Mouse (Mus musculus) CH12.LX (cell line): ENCODE data around the gene Tfg. TPM values are rescaled to one million over a fixed set of nuclear protein-coding genes. Genes with fewer than 3 reads are reported as not detected.

Experiments
- DNase-seq: peaks from one replicate; pipeline ENCODE4 v3.0.0-alpha.2; 2013; ENCODE audit errors: extremely low read depth
- H3K27ac ChIP-seq: 2 replicates; pipeline ENCODE4 v1.5.1; 2012; ENCODE audit warnings: low read depth, mild to moderate bottlenecking, control low read depth, moderate library complexity; ENCODE audit not compliant: insufficient read depth
- H3K27me3 ChIP-seq: replicated peaks from 2 replicates; pipeline ENCODE3; 2012; ENCODE audit warnings: inconsistent platforms
- H3K36me3 ChIP-seq, 2 experiments: replicated peaks in 1 of 2; 2 replicates each; pipeline versions ENCODE3 to v1.6.1; 2012; ENCODE audit warnings: inconsistent platforms in 1 of 2, low read length in 1 of 2, mild to moderate bottlenecking in 1 of 2, mixed read lengths in 1 of 2, moderate library complexity in 1 of 2; ENCODE audit not compliant: control insufficient read depth in 1 of 2, insufficient read depth in 1 of 2
- H3K4me1 ChIP-seq, 2 experiments: 2 replicates each; pipeline ENCODE4 v1.6.1; 2012; ENCODE audit warnings: inconsistent platforms in 1 of 2, moderate library complexity in 1 of 2; ENCODE audit not compliant: insufficient read depth in 2 of 2, control insufficient read depth in 1 of 2
- H3K4me2 ChIP-seq: 2 replicates; pipeline ENCODE4 v1.6.1; 2012; ENCODE audit warnings: low read depth, mild to moderate bottlenecking, control low read depth; ENCODE audit not compliant: poor library complexity, insufficient read depth, severe bottlenecking
- H3K4me3 ChIP-seq, 3 experiments: fragments of 150-350 bp in 1 of 3; sonication (generic) in 1 of 3; replicated peaks in 1 of 3; 2 replicates each; pipeline versions ENCODE3 to v1.5.1; 2011 to 2012; ENCODE audit warnings: low read depth in 2 of 3, low read length in 2 of 3, mild to moderate bottlenecking in 2 of 3, moderate library complexity in 2 of 3, control low read depth in 1 of 3, improper control_type of control experiment in 1 of 3, inconsistent platforms in 1 of 3, mixed read lengths in 1 of 3; ENCODE audit not compliant: poor library complexity in 1 of 3
- H3K79me2 ChIP-seq: replicated peaks from 2 replicates; pipeline ENCODE4 v1.6.1; 2012; ENCODE audit warnings: mild to moderate bottlenecking, moderate library complexity; ENCODE audit not compliant: control insufficient read depth, poor library complexity, insufficient read depth, severe bottlenecking; ENCODE audit errors: extremely low read depth
- H3K9ac ChIP-seq: 2 replicates; pipeline ENCODE4 v1.6.1; 2012; ENCODE audit warnings: low read depth, mild to moderate bottlenecking, control low read depth, moderate library complexity; ENCODE audit not compliant: insufficient read depth
- H3K9me3 ChIP-seq: replicated peaks from 2 replicates; pipeline ENCODE3; 2012; ENCODE audit warnings: low read length, inconsistent platforms, mixed read lengths
- E2F4 ChIP-seq: IDR thresholded peaks from 2 replicates; pipeline ENCODE4 v1.6.1; 2011; ENCODE audit warnings: low read depth, low read length, improper control_type of control experiment; ENCODE audit not compliant: insufficient replicate concordance
- ELF1 ChIP-seq: IDR thresholded peaks from 2 replicates; pipeline ENCODE4 v1.6.1; 2014; ENCODE audit warnings: low read depth, mild to moderate bottlenecking, inconsistent platforms, low read length, improper control_type of control experiment
- ETS1 ChIP-seq: conservative IDR thresholded peaks from 2 replicates; pipeline ENCODE4 v1.6.1; 2012; ENCODE audit warnings: low read depth, mild to moderate bottlenecking, inconsistent platforms, low read length, improper control_type of control experiment, moderate library complexity
- IRF4 ChIP-seq: IDR thresholded peaks from 2 replicates; pipeline ENCODE4 v1.6.1; 2014; ENCODE audit warnings: low read depth, mild to moderate bottlenecking, inconsistent platforms, low read length, improper control_type of control experiment
- MYC ChIP-seq: IDR thresholded peaks from 2 replicates; pipeline ENCODE4 v1.6.1; 2011; ENCODE audit warnings: low read depth, mild to moderate bottlenecking, improper control_type of control experiment, low read length
- NRF1 ChIP-seq: IDR thresholded peaks from 2 replicates; pipeline ENCODE4 v1.6.1; 2014; ENCODE audit warnings: low read depth, mild to moderate bottlenecking, inconsistent platforms, low read length, improper control_type of control experiment, moderate library complexity
- POLR2AphosphoS2 ChIP-seq: IDR thresholded peaks from 2 replicates; pipeline ENCODE4 v1.6.1; 2011; ENCODE audit warnings: low read depth, low read length, improper control_type of control experiment
- SIN3A ChIP-seq: IDR thresholded peaks from 2 replicates; pipeline ENCODE4 v1.6.1; 2012; ENCODE audit warnings: low read length, improper control_type of control experiment, inconsistent platforms
- SMC3 ChIP-seq: IDR thresholded peaks from 2 replicates; pipeline ENCODE4 v1.6.1; 2011; ENCODE audit warnings: low read depth, low read length, improper control_type of control experiment
- UBTF ChIP-seq: IDR thresholded peaks from 2 replicates; pipeline ENCODE4 v1.6.1; 2012; ENCODE audit warnings: low read depth, mild to moderate bottlenecking, inconsistent platforms, low read length, improper control_type of control experiment, moderate library complexity
- USF2 ChIP-seq: conservative IDR thresholded peaks from 2 replicates; pipeline ENCODE4 v1.6.1; 2011; ENCODE audit warnings: low read depth, low read length, improper control_type of control experiment
- dilution Hi-C: fragments of 300-500 bp; cut with MboI; formaldehyde crosslinking; loops from 2 replicates; pipeline ENCODE4 v1.14.3; 2020; ENCODE audit warnings: low sequenced_read_pairs; ENCODE audit not compliant: extremely low pct_unique_long_range_greater_than_20kb, extremely low pct_ligation_motif_present
- in situ Hi-C: fragments of 300-500 bp; cut with MboI; formaldehyde crosslinking; loops from 3 replicates; pipeline ENCODE4 v1.14.3; 2019; ENCODE audit warnings: low sequenced_read_pairs, low pct_ligation_motif_present, low pct_unique_long_range_greater_than_20kb, mixed read lengths
- polyA plus RNA-seq: library from polyadenylated mRNA; unstranded; fragments of >175 nt; gene quantifications from 2 replicates; pipeline ENCODE4 v1.2.1, GENCODE M21; 2012; ENCODE audit warnings: low read depth; ENCODE audit not compliant: insufficient read length
- total RNA-seq, 2 experiments: library from RNA; depleted of rRNA; stranded (reverse); fragments of 300-350 nt in 1 of 2; fragments of >200 nt in 1 of 2; gene quantifications; 2 replicates each; pipeline ENCODE4 v1.2.3; 2012 to 2014

Gene Tfg
- total and polyA plus RNA-seq, 3 experiments = 54.2 to 132 (median 103) TPM

DNA sequence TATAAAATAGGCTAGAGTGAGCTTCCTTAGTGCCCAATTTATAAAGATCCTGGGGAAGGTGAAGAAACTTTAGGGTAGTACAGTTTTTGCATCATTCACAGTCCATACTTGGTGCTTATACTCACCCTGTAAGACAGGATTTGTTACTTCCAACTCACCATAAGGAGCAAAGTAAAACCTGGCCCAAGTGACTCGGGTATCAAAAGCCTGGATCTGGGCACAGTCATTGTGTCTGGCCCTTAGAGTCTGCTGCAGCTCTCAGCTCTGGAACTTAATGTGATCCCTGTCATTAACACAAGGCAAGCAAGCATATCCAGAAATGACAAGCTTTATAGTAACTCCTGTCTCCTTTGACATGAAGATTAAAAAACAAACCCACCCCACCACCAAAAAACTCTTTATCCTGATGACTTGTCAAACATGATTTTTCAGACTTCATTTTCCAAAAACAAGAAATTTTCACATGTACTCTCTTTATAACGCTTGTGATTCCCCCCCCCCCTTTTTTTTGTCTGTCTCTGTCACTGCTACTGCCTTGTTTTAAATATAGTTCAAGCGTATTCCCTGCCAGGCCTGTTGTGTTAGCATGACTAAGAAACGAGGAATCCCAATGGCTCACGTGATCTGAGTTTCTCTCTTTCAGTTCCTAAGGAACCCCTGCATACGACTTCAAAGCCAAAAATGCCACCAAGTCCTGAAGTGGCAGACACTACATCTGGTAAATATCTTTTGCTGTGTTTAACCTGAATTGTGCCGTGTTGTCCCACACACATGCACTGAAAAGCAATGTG, 70.7 kb downstream of the Tfg start (continued):
- no peak for TF ChIP-seq MYC
- no peak for TF ChIP-seq SIN3A
- no peak for TF ChIP-seq ELF1
- no peak for TF ChIP-seq POLR2AphosphoS2
- TF ChIP-seq UBTF = no peak
- no peak for TF ChIP-seq IRF4

DNA sequence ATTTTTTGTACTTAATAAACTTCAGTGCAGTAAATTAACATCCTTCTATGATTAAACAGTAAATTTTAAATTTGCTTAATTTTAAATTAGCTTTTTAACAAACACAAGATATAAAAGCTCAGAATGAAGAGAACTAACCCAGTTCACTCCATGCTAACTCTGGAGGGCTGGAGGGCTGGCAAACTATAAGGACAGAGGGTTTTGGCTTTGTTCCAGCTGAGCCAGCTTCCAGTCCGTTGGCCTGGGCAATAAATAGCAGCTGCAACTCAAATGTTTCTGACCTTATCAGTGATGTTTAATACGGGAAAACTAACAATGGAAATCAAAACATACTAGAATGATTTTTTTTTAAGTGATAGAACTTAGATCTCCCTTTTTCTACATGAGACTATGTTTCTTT, 72.0 kb downstream of the Tfg start:
- Histone ChIP-seq H3K9me3 (no peaks in the 10 kb centered on the region), H3K4me3 (no peak overlapping the region), H3K4me2 (no peak overlapping the region), H3K4me1 (no peaks in the 10 kb centered on the region), H3K27ac (no peak overlapping the region), H3K36me3 (no peaks in the 10 kb centered on the region), H3K9ac (no peak overlapping the region), H3K79me2 (no peaks in the 10 kb centered on the region), H3K27me3 (no peaks in the 10 kb centered on the region)
- TF ChIP-seq NRF1 (no peak), USF2 (no peak), SMC3 (no peak), ETS1 (no peak), E2F4 (no peak), POLR2AphosphoS2 (no peak)
- in situ Hi-C loops = no loop called here
- no peak for DNase-seq
- dilution Hi-C loops = no loop called here

Other genes starting within 250 kb of the Tfg start
- not detected in 2 replicates for gene Abi3bp, start 239.6 kb downstream of the Tfg start, total RNA-seq (2012; rRNA removed)
- gene Abi3bp, start 239.6 kb downstream of the Tfg start, total RNA-seq (2014; rRNA removed) = not detected in 2 replicates
- 0.13 and 0.14 TPM in 2 replicates for gene Abi3bp, start 239.6 kb downstream of the Tfg start, polyA plus RNA-seq
- gene Adgrg7, start 78.4 kb upstream of the Tfg start, total RNA-seq (2012; rRNA removed) = 1.3 and 1.5 TPM in 2 replicates
- gene Adgrg7, start 78.4 kb upstream of the Tfg start, total RNA-seq (2014; rRNA removed) = 0.14 and 0.20 TPM in 2 replicates
- gene Adgrg7, start 78.4 kb upstream of the Tfg start, polyA plus RNA-seq = 0.15 and 0.29 TPM in 2 replicates
- gene Tmem45a, start 168.7 kb upstream of the Tfg start, total RNA-seq (2012; rRNA removed) = 13.7 and 30.7 TPM in 2 replicates
- 76.8 and 105 TPM in 2 replicates for gene Tmem45a, start 168.7 kb upstream of the Tfg start, total RNA-seq (2014; rRNA removed)
- gene Tmem45a, start 168.7 kb upstream of the Tfg start, polyA plus RNA-seq = 26.9 and 31.7 TPM in 2 replicates
- gene Lnp1, start 210.6 kb upstream of the Tfg start, total RNA-seq (2012; rRNA removed) = not detected in 2 replicates
- gene Lnp1, start 210.6 kb upstream of the Tfg start, total RNA-seq (2014; rRNA removed) = not detected in 2 replicates
- gene Lnp1, start 210.6 kb upstream of the Tfg start, polyA plus RNA-seq = not detected in 2 replicates